Mouse (Mus musculus) ES-Bruce4 (cell line): ENCODE data around the gene Cep162.

Source experiments
- CTCF ChIP-seq: IDR thresholded peaks from one replicate; pipeline ENCODE4 v1.8.1; 2011; ENCODE audit warnings: low read depth, low read length
- POLR2A ChIP-seq: IDR thresholded peaks from one replicate; pipeline ENCODE4 v1.8.1; 2011; ENCODE audit warnings: low read length; ENCODE audit not compliant: insufficient read depth

DNA sequence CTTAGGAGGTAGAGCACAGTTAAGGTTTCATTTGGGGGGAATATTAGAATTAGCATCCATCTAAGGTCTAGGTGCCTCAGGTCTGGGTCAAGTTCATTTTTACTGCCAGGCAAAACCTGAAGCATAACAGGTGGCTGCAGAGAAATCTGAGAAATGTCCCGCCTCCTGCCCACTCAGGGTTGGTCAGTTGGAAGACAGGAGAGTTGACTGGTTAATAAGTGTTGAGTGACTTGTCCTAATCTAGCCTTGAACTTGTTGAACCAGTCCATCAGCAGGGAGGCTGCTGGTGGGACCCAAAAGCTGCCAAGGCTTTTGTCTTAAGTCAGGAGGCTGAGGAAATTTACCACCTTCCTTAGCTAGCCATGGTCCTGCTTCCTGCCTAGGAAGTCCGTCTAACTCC lies 107.4 kb downstream of the Cep162 start:
- no peak for TF ChIP-seq POLR2A
- no peak for TF ChIP-seq CTCF
